ENCODE assay signal across 14 mouse cellular contexts in the genomic region with DNA sequence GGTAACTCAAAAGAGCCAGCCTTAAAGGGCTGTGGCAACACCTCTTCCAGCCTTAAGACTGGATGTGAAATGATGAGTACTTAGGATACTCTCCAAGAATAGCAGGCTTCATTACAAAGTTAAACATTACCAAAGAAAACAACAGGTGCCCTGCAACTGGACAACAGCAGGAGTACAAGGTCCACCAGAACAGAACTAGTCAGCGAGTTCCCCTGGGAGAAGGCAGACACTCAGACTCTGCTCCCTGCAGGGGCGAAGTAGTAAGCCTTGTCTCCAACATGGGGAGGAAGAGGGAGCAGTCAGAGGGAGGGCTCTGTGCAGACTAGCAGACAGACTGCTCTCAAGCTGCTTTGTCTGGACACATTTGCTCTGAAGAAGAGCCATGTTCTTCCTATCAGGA. TPM values are rescaled to one million over a fixed set of nuclear protein-coding genes. Genes with fewer than 3 reads are reported as not detected.
A peak's percentile ranks its signal among the peaks of the same experiment; 100 is the strongest.
DNase-seq lines count a peak whose midpoint lies in the region; ATAC-seq lines count a peak whose summit lies in the region.
"Had no signal": no experiment of that assay in that cellular context is flagged by ENCODE, and none has a peak within 500 bp of the region (broad histone marks: within the 10 kb centered on the region; RNA-seq: fewer than 3 reads in every experiment).

No protein-coding gene starts in this region.

- H3K9me3 ChIP-seq in megakaryocyte, embryonic 14.5 days, result no peaks in the 10 kb centered on the region
- H3K9me3 ChIP-seq in liver, embryonic 12.5 days (replicated peaks), result no peaks in the 10 kb centered on the region

- H3K4me1 ChIP-seq in megakaryocyte, embryonic 14.5 days, result peaks cover 93% of the 10 kb centered on the region
- peaks cover 96% of the 10 kb centered on the region for H3K4me1 ChIP-seq in liver, embryonic 12.5 days

- H3K36me3 ChIP-seq in megakaryocyte, embryonic 14.5 days (replicated peaks; ENCODE audit: low read length), result peaks cover 3% of the 10 kb centered on the region
- peaks cover 5% of the 10 kb centered on the region for H3K36me3 ChIP-seq in liver, embryonic 12.5 days

- H3K9ac ChIP-seq in liver, embryonic 12.5 days, result no peak overlapping the region

- peak overlapping the region; percentile 33 for H3K4me2 ChIP-seq in liver, embryonic 12.5 days

- no peak for ATAC-seq in megakaryocyte, adult 5-6 weeks (ENCODE audit: poor library complexity, severe bottlenecking)
- peak; percentile 29; the same call in 1 of the 2 replicates for ATAC-seq in liver, embryonic 12.5 days
- ATAC-seq: forebrain, embryonic 16.5 days had no signal

- 58% methylated on average over 2 of the region's 2 CpGs for WGBS in liver, embryonic 12.5 days (ENCODE audit: insufficient replicate concordance)

- H3K27me3 ChIP-seq in megakaryocyte, embryonic 14.5 days (replicated peaks), result peaks cover under 1% of the 10 kb centered on the region
- no peaks in the 10 kb centered on the region for H3K27me3 ChIP-seq in liver, embryonic 12.5 days (replicated peaks)

- peak; percentile 95 for DNase-seq in kidney, adult 9 months
- DNase-seq in yolk sac, embryonic 10.5 days (ENCODE audit: low spot score), result peak; percentile 85
- DNase-seq in thymus, postnatal 14 days, result no peak
- DNase-seq in frontal cortex, postnatal 36 days (ENCODE audit: low spot score in 2 of 2), result no peak
- DNase-seq in adrenal gland, adult 2 months, result no peak
- DNase-seq: adrenal gland, postnatal 36 days; cerebellum, postnatal 36 days; gastrocnemius, postnatal 25 days; lung, adult 18-20 months had no signal

- no peak overlapping the region for H3K27ac ChIP-seq in liver, embryonic 12.5 days

- peak overlapping the region; percentile 31 for H3K4me3 ChIP-seq in megakaryocyte, embryonic 14.5 days (replicated peaks)
- no peak overlapping the region for H3K4me3 ChIP-seq in liver, embryonic 12.5 days

RNA-seq across cellular contexts. Expression of a gene that starts 6.1 kb away (rescaled TPM):
- polyA plus RNA-seq in megakaryocyte, embryonic 14.5 days (2012; ENCODE audit: insufficient read depth, low replicate concordance), result 8.1 and 16.3 TPM in 2 replicates
- 21.8 and 23.1 TPM in 2 replicates for total RNA-seq in megakaryocyte, adult 5-6 weeks (2015)
- total RNA-seq in megakaryocyte, adult 5-6 weeks (2017), result 14.8 and 16.2 TPM in 2 replicates
- 44.9 and 45.4 TPM in 2 replicates for polyA plus RNA-seq in liver, embryonic 12.5 days (2016; fragmentation: Nextera tagmentation; extraction: Ambion mirVana)
- 10 to 100 TPM; 31.0 to 32.1 TPM for total RNA-seq in adrenal gland, adult 2 months (2021)
- 43.7 and 45.6 TPM in 2 replicates for polyA plus RNA-seq in adrenal gland, adult 2 months (2012; rRNA removed)

RNA-seq across cellular contexts. Expression of a gene that starts 59.3 kb away (rescaled TPM):
- polyA plus RNA-seq in megakaryocyte, embryonic 14.5 days (2012; ENCODE audit: insufficient read depth, low replicate concordance), result 0.60 and 1.2 TPM in 2 replicates
- total RNA-seq in megakaryocyte, adult 5-6 weeks (2015), result 0.02 TPM in 1 of 2 replicates, not detected in the other
- total RNA-seq in megakaryocyte, adult 5-6 weeks (2017), result 0.08 TPM in 1 of 2 replicates, not detected in the other
- 0.05 and 0.13 TPM in 2 replicates for polyA plus RNA-seq in liver, embryonic 12.5 days (2016; fragmentation: Nextera tagmentation; extraction: Ambion mirVana)
- total RNA-seq in adrenal gland, adult 2 months (2021), result 1 to 10 TPM; 1.0 to 1.6 TPM
- 0.27 and 0.47 TPM in 2 replicates for polyA plus RNA-seq in adrenal gland, adult 2 months (2012; rRNA removed)
- total RNA-seq: gastrocnemius, postnatal 25 days; hematopoietic stem cell, adult 5-6 weeks had no signal

Comparison
In these comparisons a context has a peak if more than half of its experiments do, and no peak if none do; other contexts are left out.
1. DNase-seq: peak in kidney, adult 9 months (single experiment) and yolk sac, embryonic 10.5 days (single experiment); none in thymus, postnatal 14 days (single experiment), frontal cortex, postnatal 36 days (0 of 2) and adrenal gland, adult 2 months (single experiment).